Mouse (Mus musculus): ENCODE data around the gene Adgrg3.

Gene Adgrg3

GRCm38 (mm10) chr8:94992534-94992933, 25.0 kb upstream of the Adgrg3 start:
- intact Hi-C loops (cut with DNase I), result no loop called here

GRCm38 (mm10) chr8:94992996-94993724, 24.3 kb upstream of the Adgrg3 start:
- intact Hi-C loops (cut with DNase I), result no loop called here

- intact Hi-C loops (cut with DNase I), result no loop called here
These were observed 23.5 kb upstream of the Adgrg3 start for GRCm38 (mm10) chr8:94994006-94994405.

- intact Hi-C loops (cut with DNase I), result no loop called here
These were observed 23.0 kb upstream of the Adgrg3 start for GRCm38 (mm10) chr8:94994510-94994909.

GRCm38 (mm10) chr8:94995336-94995893, 22.1 kb upstream of the Adgrg3 start:
- intact Hi-C loops (cut with DNase I), result no loop called here

- intact Hi-C loops (cut with DNase I), result no loop called here
These were observed 21.5 kb upstream of the Adgrg3 start for GRCm38 (mm10) chr8:94996037-94996436.

GRCm38 (mm10) chr8:94996899-94997856, 20.3 kb upstream of the Adgrg3 start:
- intact Hi-C loops (cut with DNase I), result no loop called here

GRCm38 (mm10) chr8:94997857-94998243, 19.6 kb upstream of the Adgrg3 start:
- intact Hi-C loops (cut with DNase I), result no loop called here

GRCm38 (mm10) chr8:94998431-94998830, 19.1 kb upstream of the Adgrg3 start:
- intact Hi-C loops (cut with DNase I), result no loop called here

GRCm38 (mm10) chr8:94999004-94999403, 18.5 kb upstream of the Adgrg3 start:
- intact Hi-C loops (cut with DNase I), result no loop called here

GRCm38 (mm10) chr8:94999956-95000355, 17.5 kb upstream of the Adgrg3 start:
- intact Hi-C loops (cut with DNase I), result no loop called here

GRCm38 (mm10) chr8:95000684-95001083, 16.8 kb upstream of the Adgrg3 start:
- intact Hi-C loops (cut with DNase I), result loop anchor here (1.0 kb wide), 1 partner anchor 50 kb away; no protein-coding TSS in a partner anchor

- intact Hi-C loops (cut with DNase I), result loop anchor here (1.0 kb wide), 1 partner anchor 51 kb away; no protein-coding TSS in a partner anchor
These were observed 16.3 kb upstream of the Adgrg3 start for GRCm38 (mm10) chr8:95001165-95001564.

- intact Hi-C loops (cut with DNase I), result loop anchor here (1.0 kb wide), 1 partner anchor 51 kb away; no protein-coding TSS in a partner anchor
These were observed 15.8 kb upstream of the Adgrg3 start for GRCm38 (mm10) chr8:95001655-95002054.

- intact Hi-C loops (cut with DNase I), result no loop called here
These were observed 15.3 kb upstream of the Adgrg3 start for GRCm38 (mm10) chr8:95002089-95002655.

GRCm38 (mm10) chr8:95012442-95012919, 5.0 kb upstream of the Adgrg3 start:
- intact Hi-C loops (cut with DNase I), result no loop called here

- intact Hi-C loops (cut with DNase I), result no loop called here
These were observed 1.6 kb upstream of the Adgrg3 start for GRCm38 (mm10) chr8:95015866-95016265.

- intact Hi-C loops (cut with DNase I), result no loop called here
These were observed 808 bp upstream of the Adgrg3 start for GRCm38 (mm10) chr8:95016684-95017083.

- intact Hi-C loops (cut with DNase I), result no loop called here
These were observed 610 bp downstream of the Adgrg3 start for GRCm38 (mm10) chr8:95017969-95018635.

GRCm38 (mm10) chr8:95020293-95020777, 2.8 kb downstream of the Adgrg3 start:
- intact Hi-C loops (cut with DNase I), result no loop called here

GRCm38 (mm10) chr8:95020821-95021220, 3.3 kb downstream of the Adgrg3 start:
- intact Hi-C loops (cut with DNase I), result no loop called here

All from adrenal gland (tissue).